Comparison of ENCODE assay signal across 8 mouse cellular contexts in the genomic region with DNA sequence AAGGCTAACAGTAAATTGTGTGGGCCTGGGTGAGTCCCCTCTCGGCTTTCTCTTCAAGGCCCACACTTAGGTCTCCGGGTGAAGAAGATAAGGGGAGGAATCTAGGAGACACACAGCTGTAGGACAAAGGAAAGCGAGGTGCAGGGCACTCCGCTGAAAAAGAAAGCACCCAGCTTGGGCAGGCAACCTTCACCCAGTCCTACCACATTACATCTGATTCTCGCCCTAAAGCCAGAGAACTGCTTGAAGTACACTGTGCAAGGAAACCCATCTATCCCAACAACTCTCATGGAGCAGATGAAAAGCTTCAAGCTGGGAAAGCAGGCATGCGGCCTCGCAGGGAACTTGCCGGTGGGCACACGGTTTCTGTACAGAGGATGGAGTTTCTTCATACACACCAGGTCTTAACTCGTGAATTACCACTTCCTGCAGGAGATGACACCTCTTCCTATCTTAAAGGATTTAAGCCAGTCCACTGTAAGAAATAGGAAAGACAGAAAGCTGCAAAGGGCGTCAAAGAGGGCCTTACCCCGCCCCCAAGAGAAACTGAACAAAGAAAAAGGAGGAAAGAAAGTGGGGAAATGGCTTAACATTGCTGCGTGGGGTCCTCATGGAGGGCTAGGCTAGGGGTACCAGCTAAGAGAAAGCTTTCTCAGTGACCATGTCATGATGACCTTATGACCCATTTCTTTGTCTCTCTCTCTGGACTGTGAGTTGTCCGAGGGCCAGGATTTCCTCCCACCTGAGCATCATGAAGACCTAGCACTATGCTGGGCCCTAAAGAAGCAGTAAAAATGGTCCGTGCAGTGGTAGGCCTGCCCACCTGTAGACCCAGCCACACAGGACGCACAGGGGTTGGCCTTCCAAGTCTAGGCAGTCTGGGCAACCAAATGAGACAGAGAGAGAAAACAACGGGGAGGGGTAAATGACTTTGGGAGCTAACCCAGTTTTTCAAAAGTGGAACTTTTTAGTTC. TPM values are rescaled to one million over a fixed set of nuclear protein-coding genes. Genes with fewer than 3 reads are reported as not detected.
DNase-seq lines count a peak whose midpoint lies in the region; ATAC-seq and TF ChIP-seq lines count a peak whose summit lies in the region.

No protein-coding gene starts in this region.

- H3K9ac ChIP-seq in liver, adult 2 months (ENCODE audit: low read depth, low read length): peak overlapping the region; percentile 79
- H3K9ac ChIP-seq in heart, postnatal 0 days (replicated peaks; ENCODE audit: low read depth, low read length): peak overlapping the region; percentile 59
- H3K9ac ChIP-seq in limb, embryonic 14.5 days (ENCODE audit: low read depth, low read length, severe bottlenecking): peak overlapping the region; percentile 73
- H3K9ac ChIP-seq in stomach, embryonic 14.5 days (replicated peaks; ENCODE audit: low read depth, low read length): peak overlapping the region; percentile 39; the same call in 1 of the 2 replicates

- peak overlapping the region; percentile 89 for H3K27ac ChIP-seq in liver, adult 2 months (replicated peaks; ENCODE audit: insufficient read depth, low read depth, low read length)
- H3K27ac ChIP-seq in heart, postnatal 0 days (ENCODE audit: low read depth): peak overlapping the region; percentile 100
- H3K27ac ChIP-seq in limb, embryonic 14.5 days (replicated peaks; ENCODE audit: low read depth, low read length): peak overlapping the region; percentile 100
- peak overlapping the region; percentile 88 for H3K27ac ChIP-seq in stomach, embryonic 14.5 days (ENCODE audit: low read length)

- H3K9me3 ChIP-seq in heart, postnatal 0 days (replicated peaks; ENCODE audit: control insufficient read depth, low read length): no peaks in the 10 kb centered on the region
- H3K9me3 ChIP-seq in limb, embryonic 14.5 days (ENCODE audit: control insufficient read depth, low read length): no peaks in the 10 kb centered on the region
- no peaks in the 10 kb centered on the region for H3K9me3 ChIP-seq in stomach, embryonic 14.5 days (ENCODE audit: control insufficient read depth, low read depth, low read length)

- TF ChIP-seq POLR2A in liver, adult 2 months (IDR thresholded peaks at IDR 0.05; ENCODE audit: extremely low read depth, insufficient read depth, low read length): no peak
- no peak for TF ChIP-seq POLR2A in limb, embryonic 14.5 days (IDR thresholded peaks at IDR 0.05; ENCODE audit: borderline replicate concordance, extremely low read depth, insufficient read depth, insufficient read length)

- DNase-seq in liver, adult 2 months (ENCODE audit: extremely low read depth, low read depth, low spot score): no peak
- no peak for DNase-seq in liver
- DNase-seq in cerebellum, adult 9-11 months: peak; percentile 54
- no peak for DNase-seq in heart, postnatal 0 days (ENCODE audit: low spot score)
- DNase-seq in limb, embryonic 14.5 days (ENCODE audit: low spot score): no peak
- DNase-seq in frontal cortex, postnatal 14 days (ENCODE audit: low spot score in 2 of 2): no peak
- DNase-seq in spleen, postnatal 36 days (ENCODE audit: low spot score in 2 of 2): no peak

- no peaks in the 10 kb centered on the region for H3K36me3 ChIP-seq in liver, adult 2 months (ENCODE audit: control insufficient read depth, insufficient read depth, low read length)
- no peaks in the 10 kb centered on the region for H3K36me3 ChIP-seq in heart, postnatal 0 days (replicated peaks; ENCODE audit: control insufficient read depth, insufficient read depth, low read length)
- H3K36me3 ChIP-seq in limb, embryonic 14.5 days (ENCODE audit: control insufficient read depth, insufficient read depth, low read length): no peaks in the 10 kb centered on the region
- no peaks in the 10 kb centered on the region for H3K36me3 ChIP-seq in stomach, embryonic 14.5 days (ENCODE audit: control insufficient read depth, insufficient read depth, low read length)

- H3K4me3 ChIP-seq in liver, adult 2 months (ENCODE audit: insufficient read depth, low read depth, low read length): peak overlapping the region; percentile 75
- H3K4me3 ChIP-seq in heart, postnatal 0 days (ENCODE audit: low read depth, low read length): peak overlapping the region; percentile 83
- peak overlapping the region; percentile 98 for H3K4me3 ChIP-seq in limb, embryonic 14.5 days (replicated peaks; ENCODE audit: low read length)
- H3K4me3 ChIP-seq in stomach, embryonic 14.5 days (ENCODE audit: low read depth, low read length): peak overlapping the region; percentile 78

- peaks cover 13% of the 10 kb centered on the region; the same call in 1 of the 2 replicates for H3K79me2 ChIP-seq in liver, adult 2 months (ENCODE audit: control insufficient read depth, insufficient read depth, low read length)

- no peak; the same call in 1 of the 2 replicates for TF ChIP-seq EP300 in heart, postnatal 0 days (IDR thresholded peaks at IDR 0.05; ENCODE audit: low read depth)

- H3K4me1 ChIP-seq in liver, adult 2 months (ENCODE audit: control insufficient read depth, insufficient read depth, low read length): peaks cover 9% of the 10 kb centered on the region
- peaks cover 16% of the 10 kb centered on the region; the same call in 1 of the 2 replicates for H3K4me1 ChIP-seq in heart, postnatal 0 days (ENCODE audit: control insufficient read depth, insufficient read depth)
- peaks cover 25% of the 10 kb centered on the region for H3K4me1 ChIP-seq in limb, embryonic 14.5 days (ENCODE audit: control insufficient read depth, insufficient read depth, low read length)
- peaks cover 31% of the 10 kb centered on the region for H3K4me1 ChIP-seq in stomach, embryonic 14.5 days (ENCODE audit: control insufficient read depth, insufficient read depth, low read length)

- 58% methylated on average over 17 of the region's 17 CpGs for WGBS in liver, adult 2 months
- 41% methylated on average over 17 of the region's 17 CpGs for WGBS in heart, postnatal 0 days
- 53% methylated on average over 17 of the region's 17 CpGs for WGBS in limb, embryonic 14.5 days
- WGBS in stomach, embryonic 14.5 days: 49% methylated on average over 17 of the region's 17 CpGs

- no peak for ATAC-seq in heart, postnatal 0 days (ENCODE audit: insufficient read depth, low read depth)
- no peak for ATAC-seq in limb, embryonic 14.5 days (ENCODE audit: low FRiP score, low read depth)
- ATAC-seq in stomach, embryonic 14.5 days (ENCODE audit: insufficient number of reproducible peaks, insufficient read depth, low FRiP score, low read depth): no peak

- TF ChIP-seq CTCF in liver, adult 2 months (IDR thresholded peaks at IDR 0.05; ENCODE audit: low read depth, low read length): no peak
- no peak for TF ChIP-seq CTCF in heart, postnatal 0 days (IDR thresholded peaks at IDR 0.05; ENCODE audit: low read depth)

- peak overlapping the region; percentile 90 for H3K4me2 ChIP-seq in heart, postnatal 0 days (ENCODE audit: low read depth, low read length)
- peak overlapping the region; percentile 60 for H3K4me2 ChIP-seq in limb, embryonic 14.5 days (replicated peaks; ENCODE audit: low read depth, low read length, severe bottlenecking)
- peak overlapping the region; percentile 82 for H3K4me2 ChIP-seq in stomach, embryonic 14.5 days (replicated peaks; ENCODE audit: low read depth, low read length)

- no peaks in the 10 kb centered on the region for H3K27me3 ChIP-seq in liver, adult 2 months (ENCODE audit: control insufficient read depth, insufficient read depth, low read length)
- no peaks in the 10 kb centered on the region for H3K27me3 ChIP-seq in heart, postnatal 0 days (ENCODE audit: control insufficient read depth, insufficient read depth, low read length)
- H3K27me3 ChIP-seq in limb, embryonic 14.5 days (ENCODE audit: control insufficient read depth, insufficient read depth, low read length): no peaks in the 10 kb centered on the region
- H3K27me3 ChIP-seq in stomach, embryonic 14.5 days (ENCODE audit: control insufficient read depth, insufficient read depth, low read length): no peaks in the 10 kb centered on the region

RNA-seq across cellular contexts. Expression of a gene that starts 1.1 kb away (rescaled TPM):
- total RNA-seq in liver, adult 2 months (2014; rRNA removed): 12.8 and 25.2 TPM in 2 replicates
- polyA plus RNA-seq in liver, adult 2 months (2012; rRNA removed): 24.9 and 31.0 TPM in 2 replicates
- total RNA-seq in heart, postnatal 0 days (2014; rRNA removed; ENCODE audit: low replicate concordance): 202 and 228 TPM in 2 replicates
- 31.4 and 34.2 TPM in 2 replicates for polyA plus RNA-seq in heart, postnatal 0 days (2015; fragmentation: Nextera tagmentation; extraction: Ambion mirVana)
- polyA plus RNA-seq in limb, embryonic 14.5 days (2012; rRNA removed): 177 and 224 TPM in 2 replicates
- 75.7 and 89.7 TPM in 2 replicates for polyA plus RNA-seq in limb, embryonic 14.5 days (2014; fragmentation: Nextera tagmentation; extraction: Ambion mirVana)
- 52.8 and 58.5 TPM in 2 replicates for polyA plus RNA-seq in stomach, embryonic 14.5 days (2014; fragmentation: Nextera tagmentation; extraction: Ambion mirVana)
